10 mouse cellular contexts compared by ENCODE assay signal in genomic region chr7:90042364-90042763, GRCm38 (mm10).
DNase-seq lines count a peak whose midpoint lies in the region; ATAC-seq and TF ChIP-seq lines count a peak whose summit lies in the region.
"Had no signal": no experiment of that assay in that cellular context is flagged by ENCODE, and none has a peak within 500 bp of the region (broad histone marks: within the 10 kb centered on the region; RNA-seq: fewer than 3 reads in every experiment).

No protein-coding gene starts in this region.

- no peaks in the 10 kb centered on the region for H3K36me3 ChIP-seq in heart, embryonic 11.5 days (ENCODE audit: control insufficient read depth, insufficient read depth, low read length)
- H3K36me3 ChIP-seq in embryonic facial prominence, embryonic 15.5 days, result no peaks in the 10 kb centered on the region
- H3K36me3 ChIP-seq in liver, postnatal 0 days (replicated peaks; ENCODE audit: insufficient read depth, low read length), result no peaks in the 10 kb centered on the region
- H3K36me3 ChIP-seq: limb, embryonic 13.5 days; neural tube, embryonic 13.5 days had no signal

- H3K27ac ChIP-seq in heart, embryonic 11.5 days (ENCODE audit: low read depth, low read length), result 0 out of 2 replicates have a peak overlapping the region, but pooled peaks have one; percentile 6
- 0 out of 2 replicates have a peak overlapping the region, but pooled peaks have one; percentile 48 for H3K27ac ChIP-seq in embryonic facial prominence, embryonic 15.5 days (replicated peaks)
- H3K27ac ChIP-seq in liver, postnatal 0 days (ENCODE audit: low read depth), result peak overlapping the region; percentile 91
- H3K27ac ChIP-seq: limb, embryonic 13.5 days; neural tube, embryonic 13.5 days had no signal

- H3K27me3 ChIP-seq in heart, embryonic 11.5 days (ENCODE audit: control insufficient read depth, insufficient read depth, low read length), result no peaks in the 10 kb centered on the region
- H3K27me3 ChIP-seq in embryonic facial prominence, embryonic 15.5 days, result no peaks in the 10 kb centered on the region
- H3K27me3 ChIP-seq in liver, postnatal 0 days (ENCODE audit: insufficient read depth, low read length), result no peaks in the 10 kb centered on the region
- H3K27me3 ChIP-seq: limb, embryonic 13.5 days; neural tube, embryonic 13.5 days had no signal

- 63% methylated on average over 7 of the region's 7 CpGs for WGBS in heart, embryonic 11.5 days (ENCODE audit: insufficient replicate concordance)
- 79% methylated on average over 7 of the region's 7 CpGs for WGBS in embryonic facial prominence, embryonic 15.5 days
- 42% methylated on average over 7 of the region's 7 CpGs for WGBS in liver, postnatal 0 days (ENCODE audit: insufficient replicate concordance)

- no peak overlapping the region for H3K4me2 ChIP-seq in heart, embryonic 11.5 days
- H3K4me2 ChIP-seq in embryonic facial prominence, embryonic 15.5 days (replicated peaks), result no peak overlapping the region
- peak overlapping the region; percentile 58 for H3K4me2 ChIP-seq in liver, postnatal 0 days (ENCODE audit: low read depth, low read length)
- H3K4me2 ChIP-seq: limb, embryonic 13.5 days; neural tube, embryonic 13.5 days had no signal

- DNase-seq in heart, adult 18-20 months, result no peak
- DNase-seq in CD4-positive helper T cell, adult 2 months (ENCODE audit: low read depth, low spot score), result peak; percentile 48
- DNase-seq in liver, postnatal 0 days, result no peak
- no peak for DNase-seq in urinary bladder, postnatal 36 days (ENCODE audit: low spot score in 2 of 2)
- DNase-seq in cerebellum, postnatal 10 days, result no peak
- no peak for DNase-seq in layer of hippocampus, adult 18-20 months (ENCODE audit: low spot score in 2 of 2)

- 0 out of 2 replicates have a peak, but pooled peaks have one; percentile 52 for ATAC-seq in heart, embryonic 11.5 days (replicated peaks; ENCODE audit: insufficient number of reproducible peaks, low FRiP score, low TSS enrichment)
- ATAC-seq in embryonic facial prominence, embryonic 15.5 days (ENCODE audit: insufficient number of reproducible peaks, low FRiP score, low TSS enrichment, low read depth), result no peak
- ATAC-seq in liver, postnatal 0 days, result peak; percentile 43

- TF ChIP-seq EP300 in liver, postnatal 0 days (IDR thresholded peaks at IDR 0.05; ENCODE audit: low read depth), result no peak

- no peak overlapping the region for H3K4me3 ChIP-seq in heart, embryonic 11.5 days (ENCODE audit: low read depth, low read length)
- no peak overlapping the region for H3K4me3 ChIP-seq in embryonic facial prominence, embryonic 15.5 days (replicated peaks)
- no peak overlapping the region for H3K4me3 ChIP-seq in liver, postnatal 0 days (ENCODE audit: low read depth, low read length)
- H3K4me3 ChIP-seq: limb, embryonic 13.5 days; neural tube, embryonic 13.5 days had no signal

- H3K4me1 ChIP-seq in heart, embryonic 11.5 days (ENCODE audit: control insufficient read depth, insufficient read depth, low read length), result peaks cover 6% of the 10 kb centered on the region
- H3K4me1 ChIP-seq in embryonic facial prominence, embryonic 15.5 days, result peaks cover 19% of the 10 kb centered on the region; the same call in 1 of the 2 replicates
- H3K4me1 ChIP-seq in liver, postnatal 0 days (ENCODE audit: insufficient read depth), result peaks cover 56% of the 10 kb centered on the region
- H3K4me1 ChIP-seq: neural tube, embryonic 13.5 days had no signal

- no peak overlapping the region for H3K9ac ChIP-seq in heart, embryonic 11.5 days (ENCODE audit: low read depth, low read length)
- H3K9ac ChIP-seq in embryonic facial prominence, embryonic 15.5 days, result no peak overlapping the region
- H3K9ac ChIP-seq in liver, postnatal 0 days (replicated peaks), result peak overlapping the region; percentile 5
- H3K9ac ChIP-seq: limb, embryonic 13.5 days; neural tube, embryonic 13.5 days had no signal

- no peaks in the 10 kb centered on the region for H3K9me3 ChIP-seq in heart, embryonic 11.5 days (replicated peaks; ENCODE audit: control insufficient read depth, low read length)
- H3K9me3 ChIP-seq in embryonic facial prominence, embryonic 15.5 days (replicated peaks), result no peaks in the 10 kb centered on the region
- no peaks in the 10 kb centered on the region for H3K9me3 ChIP-seq in liver, postnatal 0 days (ENCODE audit: low read length)
- H3K9me3 ChIP-seq: limb, embryonic 13.5 days; neural tube, embryonic 13.5 days had no signal

- TF ChIP-seq CTCF in liver, postnatal 0 days (IDR thresholded peaks at IDR 0.05; ENCODE audit: low read depth), result no peak

Comparison
In these comparisons a context has a peak if more than half of its experiments do, and no peak if none do; other contexts are left out.
1. H3K27ac ChIP-seq: peak in every context shown above with its lines; median percentile 91 in liver, postnatal 0 days; 48 in embryonic facial prominence, embryonic 15.5 days; 6 in heart, embryonic 11.5 days.